11 mouse cellular contexts compared by ENCODE assay signal in genomic region chr4:137907979-137908378, GRCm38 (mm10). TPM values are rescaled to one million over a fixed set of nuclear protein-coding genes. Genes with fewer than 3 reads are reported as not detected.
DNase-seq lines count a peak whose midpoint lies in the region; ATAC-seq and TF ChIP-seq lines count a peak whose summit lies in the region.
"Had no signal": no experiment of that assay in that cellular context is flagged by ENCODE, and none has a peak within 500 bp of the region (broad histone marks: within the 10 kb centered on the region; RNA-seq: fewer than 3 reads in every experiment).

No protein-coding gene starts in this region.

- H3K4me2 ChIP-seq in lung, postnatal 0 days (replicated peaks; ENCODE audit: low read depth, low read length) = no peak overlapping the region
- H3K4me2 ChIP-seq in liver, embryonic 12.5 days = no peak overlapping the region
- H3K4me2 ChIP-seq: neural tube, embryonic 13.5 days had no signal

- DNase-seq in heart, adult 11 months = peak; percentile 97
- no peak for DNase-seq in heart, adult 8-10 months (ENCODE audit: low spot score)
- peak; percentile 42 for DNase-seq in NIH3T3 (ENCODE audit: low read depth)
- DNase-seq in heart, embryonic 10.5 days (ENCODE audit: low spot score) = no peak
- DNase-seq in lung, postnatal 0 days (ENCODE audit: low spot score) = peak; percentile 63
- DNase-seq in ovary, postnatal 10 days (ENCODE audit: low spot score) = no peak
- DNase-seq: cerebellum, postnatal 10 days; liver, postnatal 0 days had no signal

- no peak overlapping the region for H3K4me3 ChIP-seq in heart, embryonic 10.5 days
- H3K4me3 ChIP-seq in lung, postnatal 0 days (ENCODE audit: low read depth, low read length) = no peak overlapping the region
- no peak overlapping the region for H3K4me3 ChIP-seq in liver, embryonic 12.5 days
- H3K4me3 ChIP-seq: neural tube, embryonic 13.5 days had no signal

- ATAC-seq in lung, postnatal 0 days = peak; percentile 69
- ATAC-seq in liver, embryonic 12.5 days = no peak
- ATAC-seq in inflammation-experienced regulatory T-cells, adult 6 months = no peak
- ATAC-seq: liver, postnatal 0 days had no signal

- H3K27ac ChIP-seq in heart, embryonic 10.5 days = peak overlapping the region; percentile 47; the same call in 1 of the 2 replicates
- H3K27ac ChIP-seq in lung, postnatal 0 days (ENCODE audit: low read length) = peak overlapping the region; percentile 65; the same call in 1 of the 2 replicates
- H3K27ac ChIP-seq in liver, embryonic 12.5 days = no peak overlapping the region
- H3K27ac ChIP-seq: neural tube, embryonic 13.5 days had no signal

- WGBS in heart, embryonic 10.5 days = 47% methylated on average over 13 of the region's 13 CpGs
- WGBS in lung, postnatal 0 days = 37% methylated on average over 13 of the region's 13 CpGs
- 67% methylated on average over 13 of the region's 13 CpGs for WGBS in liver, embryonic 12.5 days (ENCODE audit: insufficient replicate concordance)

- H3K9ac ChIP-seq in lung, postnatal 0 days (replicated peaks; ENCODE audit: low read depth) = no peak overlapping the region
- no peak overlapping the region for H3K9ac ChIP-seq in liver, embryonic 12.5 days
- H3K9ac ChIP-seq: liver, postnatal 0 days; neural tube, embryonic 13.5 days had no signal

- TF ChIP-seq CTCF in lung, postnatal 0 days (IDR thresholded peaks at IDR 0.05) = no peak

- H3K9me3 ChIP-seq in heart, embryonic 10.5 days = no peaks in the 10 kb centered on the region
- no peaks in the 10 kb centered on the region for H3K9me3 ChIP-seq in lung, postnatal 0 days (ENCODE audit: low read length)
- no peaks in the 10 kb centered on the region for H3K9me3 ChIP-seq in liver, embryonic 12.5 days (replicated peaks)
- H3K9me3 ChIP-seq: neural tube, embryonic 13.5 days had no signal

- peaks cover 40% of the 10 kb centered on the region for H3K4me1 ChIP-seq in heart, embryonic 10.5 days
- H3K4me1 ChIP-seq in lung, postnatal 0 days (ENCODE audit: insufficient read depth, low read depth, low read length) = peaks cover 8% of the 10 kb centered on the region; the same call in 1 of the 2 replicates
- peaks cover 11% of the 10 kb centered on the region for H3K4me1 ChIP-seq in liver, embryonic 12.5 days

- H3K27me3 ChIP-seq in heart, embryonic 10.5 days (ENCODE audit: insufficient read depth, poor library complexity, severe bottlenecking) = no peaks in the 10 kb centered on the region
- H3K27me3 ChIP-seq in lung, postnatal 0 days (replicated peaks; ENCODE audit: insufficient read depth, low read length) = no peaks in the 10 kb centered on the region
- H3K27me3 ChIP-seq in liver, embryonic 12.5 days (replicated peaks) = 0 out of 2 replicates have a peak, but pooled peaks cover 7% of the 10 kb centered on the region
- H3K27me3 ChIP-seq: neural tube, embryonic 13.5 days had no signal

- peaks cover 8% of the 10 kb centered on the region; the same call in 1 of the 2 replicates for H3K36me3 ChIP-seq in heart, embryonic 10.5 days
- no peaks in the 10 kb centered on the region for H3K36me3 ChIP-seq in lung, postnatal 0 days (ENCODE audit: insufficient read depth, low read length)
- no peaks in the 10 kb centered on the region; the same call in 1 of the 2 replicates for H3K36me3 ChIP-seq in liver, embryonic 12.5 days
- H3K36me3 ChIP-seq: neural tube, embryonic 13.5 days had no signal

- TF ChIP-seq EP300 in lung, postnatal 0 days (IDR thresholded peaks at IDR 0.05) = peak; percentile 71

RNA-seq across cellular contexts. Expression of gene Ece1, which starts 45.9 kb away (rescaled TPM):
- total RNA-seq in heart, adult 8-10 months (2022) = 100 to 1,000 TPM; 101 to 124 (median 116) TPM
- polyA plus RNA-seq in heart, embryonic 10.5 days (2016; fragmentation: Nextera tagmentation; extraction: Ambion mirVana) = 118 and 165 TPM in 2 replicates
- polyA plus RNA-seq in lung, postnatal 0 days (2015; fragmentation: Nextera tagmentation; extraction: Ambion mirVana) = 65.7 and 80.9 TPM in 2 replicates
- 17.8 and 18.5 TPM in 2 replicates for polyA plus RNA-seq in liver, embryonic 12.5 days (2016; fragmentation: Nextera tagmentation; extraction: Ambion mirVana)
- 10 to 100 TPM; 18.2 to 32.0 (median 23.3) TPM for polyA plus RNA-seq in inflammation-experienced regulatory T-cells, adult 6 months (2017; shearing (Covaris generic))

Comparison
In these comparisons a context has a peak if more than half of its experiments do, and no peak if none do; other contexts are left out.
1. DNase-seq: peak in heart, adult 11 months (single experiment), NIH3T3 (single experiment) and lung, postnatal 0 days (single experiment); none in heart, adult 8-10 months (single experiment), heart, embryonic 10.5 days (single experiment) and ovary, postnatal 10 days (single experiment).